Mouse (Mus musculus): Measurements from ENCODE around the gene Tsacc.

Tsacc gene

DNA sequence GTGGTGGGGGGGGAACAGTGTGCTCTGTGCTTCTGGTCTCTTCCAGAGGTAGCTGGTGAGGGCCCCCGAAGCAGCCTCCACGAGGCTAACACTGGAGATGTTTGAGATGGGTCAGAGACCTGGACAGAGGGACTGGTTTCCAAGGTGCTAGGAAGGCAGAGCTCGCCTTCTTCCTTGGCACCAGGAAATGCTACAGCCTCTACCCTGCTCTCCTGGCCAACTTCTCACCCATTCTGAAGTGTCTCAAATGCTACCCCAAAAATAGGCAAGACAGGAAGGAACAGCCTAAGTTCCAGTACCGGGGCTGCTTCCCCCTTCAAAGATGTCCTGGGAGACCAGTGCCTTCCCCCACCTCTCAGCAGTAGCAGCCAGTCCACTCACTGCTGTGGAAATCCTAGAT, 57.4 kb downstream of the Tsacc start:
- no peak for DNase-seq (ENCODE audit: low spot score in 2 of 2)

DNA sequence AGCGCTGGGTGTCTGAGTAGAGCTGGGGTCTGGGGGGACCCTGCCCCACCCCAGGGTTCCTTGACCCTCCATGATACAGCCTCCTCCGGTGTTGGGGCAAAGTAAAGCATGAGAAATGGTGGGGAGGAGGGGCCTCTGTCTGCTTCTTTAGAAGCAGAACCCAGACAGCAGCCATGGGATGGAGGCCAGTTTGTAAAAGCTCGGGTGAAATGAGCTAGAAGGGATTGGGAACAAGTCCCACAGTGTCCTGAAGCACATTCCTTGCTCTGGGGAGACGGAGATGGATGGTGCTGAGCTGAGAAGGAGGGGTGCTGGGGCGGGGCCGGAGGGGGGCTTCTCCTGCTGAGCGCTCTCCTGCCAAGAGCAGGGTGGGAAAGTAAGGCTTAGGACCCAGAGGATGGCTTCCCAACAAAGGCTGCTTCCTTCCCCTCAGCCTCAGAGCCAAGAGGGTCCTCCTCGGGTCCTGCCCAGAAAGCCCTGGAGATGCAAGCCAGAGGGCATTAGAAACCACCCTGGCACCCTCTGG, 57.9 kb downstream of the Tsacc start:
- DNase-seq (ENCODE audit: low spot score in 2 of 2): no peak

DNA sequence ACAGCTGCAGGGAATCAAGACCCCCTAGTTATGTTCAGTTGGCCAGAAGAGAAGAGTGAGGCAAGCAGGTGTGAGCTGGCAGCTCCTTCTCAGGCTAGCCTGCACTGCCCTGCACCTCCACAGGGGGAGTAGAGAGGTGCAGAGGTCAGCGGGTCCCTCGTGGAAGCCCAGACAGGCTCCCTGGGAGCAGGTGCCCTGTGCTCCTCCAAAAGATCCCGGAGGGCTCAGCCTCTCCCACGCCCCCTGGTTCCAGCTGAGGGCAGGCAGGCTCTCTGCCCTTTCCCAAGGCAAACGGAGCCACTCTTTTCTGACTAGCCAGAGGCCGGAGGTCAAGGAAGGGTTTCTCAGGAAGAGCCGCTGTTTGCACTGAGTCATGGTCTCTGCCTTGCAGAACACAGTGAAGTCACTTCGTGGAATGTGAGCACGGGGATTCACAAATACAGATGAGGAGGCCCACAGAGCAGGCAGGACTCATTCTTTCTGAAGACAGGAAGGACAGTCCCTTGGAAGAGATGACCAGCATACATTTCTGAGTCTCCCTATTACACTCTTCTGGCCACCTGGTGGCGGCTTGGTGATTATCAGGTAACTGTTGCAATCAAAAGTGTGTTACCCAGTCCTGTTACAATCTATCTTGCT, 59.1 kb downstream of the Tsacc start:
- no peak for DNase-seq (ENCODE audit: low spot score in 2 of 2)

DNA sequence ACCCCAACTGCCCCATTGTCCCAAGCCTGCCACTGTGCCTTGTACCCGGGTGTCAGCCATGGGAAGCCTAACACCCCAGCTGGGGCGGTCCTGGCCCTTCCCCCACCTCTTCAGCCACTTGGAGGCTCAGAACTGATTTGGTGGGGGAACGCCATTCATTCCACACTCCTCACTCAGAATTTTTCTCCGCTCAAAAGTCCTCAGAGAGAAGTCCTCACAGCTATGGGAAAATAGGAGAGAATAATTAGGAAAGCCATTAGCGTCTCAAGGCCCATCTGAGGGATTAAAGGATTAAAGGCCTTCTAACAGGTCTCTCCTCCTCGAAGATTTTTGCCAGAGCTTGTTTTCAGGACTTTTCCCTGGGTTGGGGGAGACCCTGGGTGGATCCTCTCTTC, 59.6 kb downstream of the Tsacc start:
- no peak for DNase-seq (ENCODE audit: low spot score in 2 of 2)

DNA sequence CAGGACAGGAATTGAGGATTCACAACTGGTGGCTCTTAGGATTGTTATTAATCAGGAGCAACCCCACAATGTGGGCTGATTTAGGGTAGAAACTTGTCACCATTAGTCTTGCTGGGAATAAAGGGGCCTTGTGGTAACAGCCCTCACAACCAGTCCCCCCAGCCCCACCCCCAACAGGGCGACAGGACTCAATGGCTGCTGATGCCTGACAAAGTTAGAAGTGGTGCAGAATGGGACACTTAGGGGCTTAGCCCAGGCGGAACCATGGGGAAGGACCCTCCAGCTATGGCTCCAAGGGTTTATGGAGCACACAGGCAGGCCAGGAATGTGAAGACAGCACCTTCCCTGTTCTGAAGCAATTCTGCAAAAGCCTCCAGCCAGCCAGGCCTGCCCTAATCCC, 61.2 kb downstream of the Tsacc start:
- no peak for DNase-seq (ENCODE audit: low spot score in 2 of 2)

DNA sequence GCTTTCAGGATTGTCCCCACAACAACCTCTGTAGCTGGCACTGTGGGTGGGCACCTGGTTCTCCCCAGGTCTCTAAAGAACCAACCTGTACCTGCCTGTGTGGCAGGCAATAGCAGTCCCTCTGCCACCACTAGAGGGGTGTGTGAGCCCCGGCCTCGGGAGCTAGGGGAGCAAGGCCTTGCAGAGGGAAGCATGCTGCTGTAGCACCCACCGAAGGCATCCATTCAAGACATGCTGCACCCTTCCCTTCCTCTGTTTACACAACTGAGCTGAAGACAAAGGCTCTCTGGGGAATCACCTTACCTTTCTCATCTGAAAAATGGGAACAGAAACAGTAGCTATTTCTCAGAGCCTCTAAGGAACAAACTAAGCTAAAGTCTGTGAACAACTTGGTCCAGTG, 61.6 kb downstream of the Tsacc start:
- no peak for DNase-seq (ENCODE audit: low spot score in 2 of 2)

DNA sequence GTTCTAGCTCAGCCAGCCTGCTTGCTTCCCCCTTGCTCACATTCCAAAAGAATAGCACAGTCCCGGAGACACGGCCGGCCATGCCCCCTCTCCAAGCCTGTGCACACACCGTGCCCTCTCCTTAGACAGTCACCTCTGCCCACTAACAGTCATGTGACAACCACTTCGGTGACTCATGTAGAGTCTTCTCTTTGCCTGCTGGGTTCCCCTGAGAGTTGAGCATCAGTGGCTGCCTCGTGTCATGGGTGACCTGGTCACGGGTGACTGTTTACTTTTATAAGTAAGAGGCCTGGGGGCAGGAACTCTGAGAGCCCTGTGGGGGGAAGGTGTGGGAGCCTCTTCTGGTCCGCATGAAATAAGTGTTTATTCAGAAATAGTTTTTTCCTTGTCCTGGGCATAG, 62.8 kb downstream of the Tsacc start:
- no peak for DNase-seq (ENCODE audit: low spot score in 2 of 2)

DNA sequence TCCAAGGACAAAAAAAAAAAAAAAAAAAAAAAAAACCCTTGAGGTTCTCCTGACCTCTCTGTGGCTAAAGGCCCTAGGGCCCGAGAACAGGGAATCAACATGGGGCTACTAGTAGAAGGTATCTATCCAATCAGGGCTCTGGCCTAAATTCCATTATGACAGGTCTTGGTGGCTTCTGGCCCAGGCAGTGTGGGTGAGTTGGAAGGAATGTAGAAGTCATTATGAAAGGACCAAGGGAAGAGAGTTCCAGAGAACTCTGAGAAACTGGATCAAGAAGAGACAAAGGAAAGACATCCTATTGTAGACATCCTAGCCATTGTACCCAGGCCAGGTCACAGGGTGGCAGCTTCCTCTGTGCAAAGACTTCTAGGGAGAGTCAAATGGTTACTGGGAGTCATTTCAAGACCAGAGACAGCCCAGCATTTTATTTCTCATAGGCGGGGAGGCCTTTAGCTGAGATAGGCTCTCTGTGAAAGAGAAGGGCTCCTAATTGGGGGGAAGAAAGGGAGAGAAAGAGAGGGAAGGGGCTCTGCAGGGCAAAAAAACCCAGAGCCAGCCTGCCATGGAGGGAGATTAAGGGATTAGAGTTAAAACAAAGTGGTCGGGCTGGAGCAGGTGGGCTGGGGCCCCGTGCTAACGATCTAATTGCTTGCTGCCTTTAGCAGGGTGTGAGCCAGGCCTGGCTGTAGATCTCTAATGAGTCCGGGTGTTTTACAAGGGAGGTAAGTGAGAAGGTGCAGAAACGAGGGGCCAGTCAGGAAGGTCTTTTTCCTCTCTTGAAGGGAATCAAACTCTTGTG, 63.7 kb downstream of the Tsacc start:
- no peak for DNase-seq (ENCODE audit: low spot score in 2 of 2)

Measured in right cerebral cortex, postnatal 36 days (tissue).